Mouse (Mus musculus) erythroblast, embryonic 14.5 days (primary cell): Measurements from ENCODE around the gene Ccl8.

Experiments
- GATA1 ChIP-seq: IDR thresholded peaks from 2 replicates; pipeline ENCODE4 v1.6.1; 2012; ENCODE audit warnings: low read length, inconsistent platforms, mixed read lengths
- TAL1 ChIP-seq: IDR thresholded peaks from 3 replicates; pipeline ENCODE4 v1.6.1; 2012; ENCODE audit warnings: low read length, inconsistent platforms, mixed read lengths

DNA sequence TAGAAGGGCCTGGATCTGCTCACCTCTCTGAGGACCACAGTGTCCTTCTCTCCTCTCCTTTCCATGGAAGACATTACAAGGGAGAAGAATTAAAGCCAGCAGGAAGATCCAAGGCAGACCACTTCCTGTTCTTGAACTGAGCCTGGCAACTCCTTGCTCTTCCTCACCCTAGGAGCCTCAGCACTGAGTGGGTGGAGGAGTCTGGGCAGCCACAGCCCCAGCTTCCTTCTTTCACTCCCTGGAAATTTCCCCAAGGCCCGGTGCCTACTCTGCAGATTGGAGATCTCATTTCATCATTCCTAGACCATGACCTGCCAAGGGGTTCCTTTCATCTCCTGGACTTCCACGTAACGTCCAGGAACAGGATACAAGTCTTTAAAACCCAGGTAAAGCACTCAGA, 42.0 kb upstream of the Ccl8 start:
- TF ChIP-seq GATA1 = no peak
- no peak for TF ChIP-seq TAL1
